Mouse (Mus musculus) MEL (cell line): ENCODE data around the gene Amn1. TPM values are rescaled to one million over a fixed set of nuclear protein-coding genes. Genes with fewer than 3 reads are reported as not detected.

Experiments
- DNase-seq: peaks from one replicate; pipeline ENCODE4 v3.0.0; 2011; ENCODE audit warnings: low read depth, low spot score
- H3K27ac ChIP-seq: 2 replicates; pipeline ENCODE4 v1.5.1; 2012; ENCODE audit warnings: low read depth, mild to moderate bottlenecking, control low read depth, low read length, moderate library complexity; ENCODE audit not compliant: control insufficient read depth
- H3K27me3 ChIP-seq, 2 experiments: fragments of 150-350 bp in 1 of 2; sonication (generic) in 1 of 2; 2 replicates each; pipeline ENCODE4 v1.6.1; 2012; ENCODE audit warnings: low read length in 2 of 2, mild to moderate bottlenecking in 2 of 2, improper control_type of control experiment in 1 of 2, moderate library complexity in 1 of 2; ENCODE audit not compliant: insufficient read depth in 2 of 2, control insufficient read depth in 1 of 2
- H3K36me3 ChIP-seq, 2 experiments: 2 replicates each; pipeline ENCODE4 v1.6.1; 2012 to 2014; ENCODE audit warnings: low read length in 2 of 2, improper control_type of control experiment in 1 of 2, inconsistent platforms in 1 of 2, mild to moderate bottlenecking in 1 of 2; ENCODE audit not compliant: insufficient read depth in 2 of 2, control insufficient read depth in 1 of 2
- H3K4me1 ChIP-seq, 2 experiments: fragments of 150-350 bp in 1 of 2; sonication (generic) in 1 of 2; 2 replicates each; pipeline ENCODE4 v1.6.1; 2012; ENCODE audit warnings: low read length in 2 of 2, improper control_type of control experiment in 1 of 2, mild to moderate bottlenecking in 1 of 2; ENCODE audit not compliant: insufficient read depth in 2 of 2, control insufficient read depth in 1 of 2
- H3K4me3 ChIP-seq, 2 experiments: fragments of 150-350 bp in 1 of 2; sonication (generic) in 1 of 2; 2 replicates each; pipeline ENCODE4 v1.5.1; 2012; ENCODE audit warnings: low read depth in 2 of 2, low read length in 2 of 2, mild to moderate bottlenecking in 2 of 2, moderate library complexity in 2 of 2, control low read depth in 1 of 2, improper control_type of control experiment in 1 of 2; ENCODE audit not compliant: control insufficient read depth in 1 of 2, insufficient read depth in 1 of 2
- H3K79me2 ChIP-seq: 2 replicates; pipeline ENCODE4 v1.6.1; 2012; ENCODE audit warnings: mild to moderate bottlenecking, low read length, moderate library complexity; ENCODE audit not compliant: control insufficient read depth, poor library complexity, insufficient read depth
- H3K9ac ChIP-seq: 2 replicates; pipeline ENCODE4 v1.6.1; 2012; ENCODE audit warnings: low read depth, mild to moderate bottlenecking, control low read depth, low read length, moderate library complexity; ENCODE audit not compliant: control insufficient read depth, poor library complexity, severe bottlenecking
- H3K9me3 ChIP-seq: fragments of 150-350 bp; sonication (generic); replicated peaks from 2 replicates; pipeline ENCODE4 v1.6.1; 2012; ENCODE audit warnings: mild to moderate bottlenecking, low read length, improper control_type of control experiment, moderate library complexity; ENCODE audit not compliant: insufficient read depth
- BHLHE40 ChIP-seq: IDR thresholded peaks from 2 replicates; pipeline ENCODE4 v1.6.1; 2012; ENCODE audit warnings: low read depth, mild to moderate bottlenecking, inconsistent platforms, low read length, improper control_type of control experiment, borderline replicate concordance
- CHD1 ChIP-seq: IDR thresholded peaks from 2 replicates; pipeline ENCODE4 v1.6.1; 2012; ENCODE audit warnings: low read depth, mild to moderate bottlenecking, inconsistent platforms, low read length, improper control_type of control experiment
- CHD2 ChIP-seq: IDR thresholded peaks from 2 replicates; pipeline ENCODE4 v1.6.1; 2011; ENCODE audit warnings: low read length, improper control_type of control experiment
- CTCF ChIP-seq, 3 experiments: IDR thresholded peaks in 2 of 3; conservative IDR thresholded peaks in 1 of 3; 2 replicates each; pipeline ENCODE4 v1.5.1; 2011 to 2012; ENCODE audit warnings: low read length in 3 of 3, low read depth in 2 of 3, mild to moderate bottlenecking in 2 of 3, improper control_type of control experiment in 1 of 3, inconsistent platforms in 1 of 3, mixed read lengths in 1 of 3, moderate library complexity in 1 of 3; ENCODE audit not compliant: control insufficient read depth in 1 of 3, insufficient read depth in 1 of 3, poor library complexity in 1 of 3, severe bottlenecking in 1 of 3
- E2F4 ChIP-seq: IDR thresholded peaks from 2 replicates; pipeline ENCODE4 v1.6.1; 2011; ENCODE audit warnings: low read depth, low read length, improper control_type of control experiment, borderline replicate concordance
- ELF1 ChIP-seq: IDR thresholded peaks from 2 replicates; pipeline ENCODE4 v1.6.1; 2014; ENCODE audit warnings: low read depth, mild to moderate bottlenecking, inconsistent platforms, low read length, improper control_type of control experiment, moderate library complexity
- EP300 ChIP-seq, 2 experiments: IDR thresholded peaks; 2 replicates each; pipeline ENCODE4 v1.6.1; 2011; ENCODE audit warnings: improper control_type of control experiment in 2 of 2, low read length in 2 of 2, low read depth in 1 of 2, mild to moderate bottlenecking in 1 of 2
- ETS1 ChIP-seq: IDR thresholded peaks from 2 replicates; pipeline ENCODE4 v1.6.1; 2012; ENCODE audit warnings: low read depth, mild to moderate bottlenecking, inconsistent platforms, low read length, improper control_type of control experiment, moderate library complexity
- GABPA ChIP-seq: IDR thresholded peaks from 2 replicates; pipeline ENCODE4 v1.6.1; 2012; ENCODE audit warnings: low read depth, mild to moderate bottlenecking, inconsistent platforms, low read length, improper control_type of control experiment, moderate library complexity
- GATA1 ChIP-seq: IDR thresholded peaks from 2 replicates; pipeline ENCODE4 v1.6.1; 2011; ENCODE audit warnings: low read depth, low read length, improper control_type of control experiment
- HCFC1 ChIP-seq: IDR thresholded peaks from 2 replicates; pipeline ENCODE4 v1.6.1; 2012; ENCODE audit warnings: low read depth, mild to moderate bottlenecking, inconsistent platforms, low read length, improper control_type of control experiment, moderate library complexity
- KAT2A ChIP-seq: conservative IDR thresholded peaks from 2 replicates; pipeline ENCODE4 v1.6.1; 2012; ENCODE audit warnings: low read depth, low read length, improper control_type of control experiment, inconsistent platforms
- MAFK ChIP-seq: IDR thresholded peaks from 2 replicates; pipeline ENCODE4 v1.6.1; 2011; ENCODE audit warnings: low read depth, mild to moderate bottlenecking, low read length, improper control_type of control experiment, borderline replicate concordance
- MAX ChIP-seq: IDR thresholded peaks from 2 replicates; pipeline ENCODE4 v1.6.1; 2011; ENCODE audit warnings: low read length, improper control_type of control experiment
- MAZ ChIP-seq: IDR thresholded peaks from 2 replicates; pipeline ENCODE4 v1.6.1; 2012; ENCODE audit warnings: low read depth, mild to moderate bottlenecking, inconsistent platforms, low read length, improper control_type of control experiment
- MEF2A ChIP-seq: IDR thresholded peaks from 2 replicates; pipeline ENCODE4 v1.6.1; 2014; ENCODE audit warnings: low read depth, mild to moderate bottlenecking, inconsistent platforms, low read length, improper control_type of control experiment; ENCODE audit not compliant: poor library complexity, insufficient replicate concordance, severe bottlenecking; ENCODE audit errors: extremely low read depth
- MXI1 ChIP-seq: IDR thresholded peaks from 2 replicates; pipeline ENCODE4 v1.6.1; 2011; ENCODE audit warnings: mild to moderate bottlenecking, low read depth, low read length, improper control_type of control experiment
- MYB ChIP-seq: IDR thresholded peaks from 2 replicates; pipeline ENCODE4 v1.6.1; 2011; ENCODE audit warnings: mild to moderate bottlenecking, low read depth, low read length, improper control_type of control experiment
- NELFE ChIP-seq: IDR thresholded peaks from 2 replicates; pipeline ENCODE4 v1.6.1; 2011; ENCODE audit warnings: low read depth, low read length, improper control_type of control experiment
- NRF1 ChIP-seq: IDR thresholded peaks from 2 replicates; pipeline ENCODE4 v1.6.1; 2014; ENCODE audit warnings: low read depth, mild to moderate bottlenecking, inconsistent platforms, low read length, improper control_type of control experiment, moderate library complexity; ENCODE audit not compliant: poor library complexity, insufficient read depth, severe bottlenecking
- POLR2A ChIP-seq, 2 experiments: IDR thresholded peaks; 2 replicates each; pipeline ENCODE4 v1.6.1; 2011 to 2012; ENCODE audit warnings: low read length in 2 of 2, mild to moderate bottlenecking in 2 of 2, control low read depth in 1 of 2, improper control_type of control experiment in 1 of 2, low read depth in 1 of 2, moderate library complexity in 1 of 2; ENCODE audit not compliant: control insufficient read depth in 1 of 2, insufficient read depth in 1 of 2, poor library complexity in 1 of 2
- POLR2AphosphoS2 ChIP-seq: IDR thresholded peaks from 2 replicates; pipeline ENCODE4 v1.6.1; 2011; ENCODE audit warnings: low read length, improper control_type of control experiment
- POLR2AphosphoS5 ChIP-seq: IDR thresholded peaks from 2 replicates; pipeline ENCODE4 v1.6.1; 2012; ENCODE audit warnings: low read depth, borderline replicate concordance, mild to moderate bottlenecking, inconsistent platforms, low read length, moderate library complexity, mixed read lengths
- RAD21 ChIP-seq: IDR thresholded peaks from 2 replicates; pipeline ENCODE4 v1.6.1; 2011; ENCODE audit warnings: mild to moderate bottlenecking, low read depth, low read length, improper control_type of control experiment
- RCOR1 ChIP-seq: IDR thresholded peaks from 2 replicates; pipeline ENCODE4 v1.6.1; 2012; ENCODE audit warnings: low read depth, mild to moderate bottlenecking, inconsistent platforms, low read length, improper control_type of control experiment
- SIN3A ChIP-seq: IDR thresholded peaks from 2 replicates; pipeline ENCODE4 v1.6.1; 2012; ENCODE audit warnings: low read length, improper control_type of control experiment, inconsistent platforms
- SMC3 ChIP-seq: IDR thresholded peaks from 2 replicates; pipeline ENCODE4 v1.6.1; 2011; ENCODE audit warnings: low read depth, low read length, improper control_type of control experiment
- TAL1 ChIP-seq: IDR thresholded peaks from 2 replicates; pipeline ENCODE4 v1.6.1; 2012; ENCODE audit warnings: mild to moderate bottlenecking, inconsistent platforms, low read length, moderate library complexity, mixed read lengths
- TBP ChIP-seq: IDR thresholded peaks from 2 replicates; pipeline ENCODE4 v1.8.0; 2011; ENCODE audit warnings: low read depth, low read length, improper control_type of control experiment
- TCF12 ChIP-seq: IDR thresholded peaks from 2 replicates; pipeline ENCODE4 v1.6.1; 2014; ENCODE audit warnings: low read depth, mild to moderate bottlenecking, inconsistent platforms, low read length, improper control_type of control experiment, moderate library complexity
- UBTF ChIP-seq: IDR thresholded peaks from 2 replicates; pipeline ENCODE4 v1.6.1; 2012; ENCODE audit warnings: low read depth, mild to moderate bottlenecking, inconsistent platforms, low read length, improper control_type of control experiment, moderate library complexity, borderline replicate concordance; ENCODE audit not compliant: insufficient read depth
- USF1 ChIP-seq: IDR thresholded peaks from 2 replicates; pipeline ENCODE4 v1.6.1; 2014; ENCODE audit warnings: low read depth, mild to moderate bottlenecking, inconsistent platforms, low read length, improper control_type of control experiment, moderate library complexity
- USF2 ChIP-seq, 2 experiments: IDR thresholded peaks; 2 replicates each; pipeline ENCODE4 v1.6.1; 2011 to 2012; ENCODE audit warnings: improper control_type of control experiment in 2 of 2, low read length in 2 of 2, borderline replicate concordance in 1 of 2, inconsistent platforms in 1 of 2, low read depth in 1 of 2, mild to moderate bottlenecking in 1 of 2; ENCODE audit not compliant: insufficient read depth in 1 of 2
- ZC3H11A ChIP-seq: IDR thresholded peaks from 2 replicates; pipeline ENCODE4 v1.6.1; 2012; ENCODE audit warnings: low read depth, mild to moderate bottlenecking, inconsistent platforms, low read length, improper control_type of control experiment
- ZKSCAN1 ChIP-seq: IDR thresholded peaks from 2 replicates; pipeline ENCODE4 v1.6.1; 2012; ENCODE audit warnings: low read depth, mild to moderate bottlenecking, inconsistent platforms, low read length, improper control_type of control experiment, moderate library complexity
- ZMIZ1 ChIP-seq: IDR thresholded peaks from 2 replicates; pipeline ENCODE4 v1.6.1; 2012; ENCODE audit warnings: low read depth, mild to moderate bottlenecking, inconsistent platforms, low read length, improper control_type of control experiment, moderate library complexity
- ZNF384 ChIP-seq: IDR thresholded peaks from 2 replicates; pipeline ENCODE4 v1.6.1; 2012; ENCODE audit warnings: low read depth, mild to moderate bottlenecking, inconsistent platforms, low read length, improper control_type of control experiment
- polyA plus RNA-seq, 2 experiments: library from polyadenylated mRNA; stranded (reverse) in 1 of 2; unstranded in 1 of 2; fragments of >175 nt in 1 of 2; fragments of >200 nt in 1 of 2; gene quantifications; 2 replicates each; pipeline versions ENCODE4 v1.2.1 to v1.2.4; 2012; ENCODE audit warnings: low replicate concordance in 2 of 2, low read depth in 1 of 2; ENCODE audit not compliant: insufficient read length in 2 of 2, insufficient read depth in 1 of 2, missing spikeins in 1 of 2
- total RNA-seq: library from RNA; depleted of rRNA; stranded (reverse); fragments of 300-350 nt; gene quantifications from 2 replicates; pipeline ENCODE4 v1.2.3, GENCODE M21; 2012

The Amn1 gene
- total and polyA plus RNA-seq, 3 experiments = 2.7 TPM; not detected in 1

- no peak overlapping the region for H3K9ac ChIP-seq
- H3K36me3 ChIP-seq = peaks cover 0 to 6% of the 10 kb centered on the region in 2 experiments; a peak in 2 of 4 replicates
- H3K4me1 ChIP-seq = peaks cover 2 to 3% of the 10 kb centered on the region in 2 experiments; a peak in 1 of 4 replicates
- H3K27me3 ChIP-seq = no peaks in the 10 kb centered on the region
- H3K79me2 ChIP-seq = no peaks in the 10 kb centered on the region
- H3K4me3 ChIP-seq = no peak overlapping the region
- peak; percentile 86 for DNase-seq
- no peaks in the 10 kb centered on the region; the same call in 1 of the 2 replicates for H3K9me3 ChIP-seq
- peak overlapping the region; percentile 83 for H3K27ac ChIP-seq
- TF ChIP-seq CTCF (IDR thresholded peaks at IDR 0.05 in 2 of 3, conservative IDR thresholded peaks at IDR 0.05 in 1 of 3; ENCODE audit: control insufficient read depth in 1 of 3, insufficient read depth in 1 of 3, low read depth in 2 of 3, low read length in 3 of 3, poor library complexity in 1 of 3, severe bottlenecking in 1 of 3) (no peak), CHD2 (no peak; the same call in 1 of the 2 replicates), NRF1 (no peak), KAT2A (peak; percentile 34; the same call in 1 of the 2 replicates), GATA1 (peak; percentile 98), MXI1 (no peak), E2F4 (peak; percentile 59; the same call in 1 of the 2 replicates), USF2 (IDR thresholded peaks at IDR 0.05; ENCODE audit: borderline replicate concordance in 1 of 2, insufficient read depth in 1 of 2, low read depth in 1 of 2, low read length in 2 of 2) (no peak), RAD21 (no peak), RCOR1 (peak; percentile 84), BHLHE40 (peak; percentile 27; the same call in 1 of the 2 replicates), TAL1 (peak; percentile 92), TBP (0 out of 2 replicates have a peak, but pooled peaks have one; percentile 16), ZNF384 (peak; percentile 81), TCF12 (peak; percentile 96), MYB (peak; percentile 64; the same call in 1 of the 2 replicates), MEF2A (peak; percentile 90; the same call in 1 of the 2 replicates), POLR2A (IDR thresholded peaks at IDR 0.05; ENCODE audit: control insufficient read depth in 1 of 2, insufficient read depth in 1 of 2, low read depth in 1 of 2, low read length in 2 of 2, poor library complexity in 1 of 2) (no peak), NELFE (no peak), ELF1 (peak; percentile 73), MAFK (peak; percentile 65; the same call in 1 of the 2 replicates), ETS1 (peak; percentile 91), EP300 (IDR thresholded peaks at IDR 0.05; ENCODE audit: low read depth in 1 of 2, low read length in 2 of 2) (peak; percentile 98 to 99), USF1 (no peak), ZMIZ1 (no peak), HCFC1 (0 out of 2 replicates have a peak, but pooled peaks have one; percentile 37), ZKSCAN1 (no peak), ZC3H11A (no peak), MAX (no peak), CHD1 (no peak), POLR2AphosphoS2 (no peak), SMC3 (no peak), MAZ (no peak), POLR2AphosphoS5 (no peak), GABPA (no peak), SIN3A (peak; percentile 83), UBTF (no peak)
These were observed 45.4 kb upstream of the Amn1 start for GRCm38 (mm10) chr6:149233918-149234317.
